Mouse (Mus musculus) urinary bladder, postnatal 4 days (tissue): ENCODE measurements around the gene Dyrk3.
"Not testable (repeated sequence)": the region's sequence is repeated elsewhere in the genome, so short reads cannot be mapped to it uniquely, and the experiment has no call there.

Experiments used
- DNase-seq, 2 experiments: peaks; one replicate each; pipeline ENCODE4 v3.0.0; 2021 to 2022; ENCODE audit warnings: low spot score in 2 of 2

Gene Dyrk3

GRCm38 (mm10) chr1:131155456-131155855, 17.3 kb upstream of the Dyrk3 start:
- DNase-seq, result no peak

GRCm38 (mm10) chr1:131153018-131153629, 15.0 kb upstream of the Dyrk3 start, which contains the start of gene Eif2d:
Gene Eif2d (plus strand): TSS chr1:131153181.
- DNase-seq, result peak; percentile 82 to 88

DNA sequence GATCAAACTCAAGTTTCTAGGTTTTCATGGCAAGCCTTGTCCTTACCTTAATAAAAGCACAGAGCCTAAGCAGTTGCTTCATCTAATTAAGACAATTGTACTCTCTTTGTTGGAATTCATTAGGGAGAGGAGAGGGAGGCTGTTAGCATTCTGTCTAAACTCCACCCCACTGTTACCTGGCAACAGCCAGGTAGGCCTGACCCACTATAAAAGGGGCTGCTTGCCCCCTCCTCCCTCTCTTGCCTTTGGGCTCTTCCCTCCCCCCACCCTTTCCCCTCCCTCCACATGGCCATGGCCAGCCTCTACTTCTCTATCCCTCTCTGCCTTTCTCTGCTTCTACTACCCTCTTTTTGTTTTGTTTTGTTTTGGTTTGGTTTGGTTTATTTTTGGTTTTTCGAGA, 11.4 kb upstream of the Dyrk3 start:
- no peak for DNase-seq

- no peak for DNase-seq
These were observed 8.1 kb upstream of the Dyrk3 start for GRCm38 (mm10) chr1:131146181-131146614.

GRCm38 (mm10) chr1:131145222-131145621, 7.1 kb upstream of the Dyrk3 start:
- DNase-seq, result not testable (repeated sequence)

DNA sequence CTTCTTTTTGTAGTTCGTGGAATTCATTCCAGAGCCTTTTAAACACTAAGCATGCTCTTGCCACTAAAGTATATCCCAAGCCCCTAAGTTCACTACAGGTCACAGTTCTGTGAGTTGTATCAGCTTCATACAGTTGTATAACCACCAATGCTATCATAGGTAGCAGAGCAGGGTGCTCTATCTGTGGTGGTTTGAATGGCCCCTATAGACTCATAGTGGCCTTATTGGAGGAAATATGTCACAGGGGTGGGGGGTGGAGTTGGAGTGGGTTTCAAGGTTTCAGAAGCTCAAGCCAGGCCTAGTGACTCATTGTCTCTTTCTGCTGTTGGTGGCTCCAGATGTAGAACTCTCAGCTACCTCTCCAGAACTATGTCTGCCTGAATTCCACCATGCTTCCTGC, 4.3 kb upstream of the Dyrk3 start:
- no peak for DNase-seq

DNA sequence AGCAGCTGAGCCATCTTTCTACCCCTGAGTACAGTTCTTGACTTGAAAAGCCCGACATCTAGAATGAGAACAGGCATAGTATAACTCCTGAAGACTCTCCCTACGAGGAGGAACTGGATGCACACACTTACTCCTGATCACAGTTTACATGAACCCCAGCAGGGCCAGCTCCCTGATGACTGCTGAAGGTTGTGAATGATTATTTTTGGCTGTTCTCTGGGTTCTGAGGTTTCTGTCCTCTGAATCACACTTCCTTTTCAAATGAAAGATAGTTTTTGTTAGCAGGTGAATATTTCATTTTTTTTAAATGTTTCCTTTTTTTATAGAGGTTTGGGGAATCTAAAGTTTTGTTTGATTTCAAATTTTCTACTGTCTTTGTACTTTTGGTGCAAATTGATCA, 3.3 kb upstream of the Dyrk3 start:
- DNase-seq, result no peak

DNA sequence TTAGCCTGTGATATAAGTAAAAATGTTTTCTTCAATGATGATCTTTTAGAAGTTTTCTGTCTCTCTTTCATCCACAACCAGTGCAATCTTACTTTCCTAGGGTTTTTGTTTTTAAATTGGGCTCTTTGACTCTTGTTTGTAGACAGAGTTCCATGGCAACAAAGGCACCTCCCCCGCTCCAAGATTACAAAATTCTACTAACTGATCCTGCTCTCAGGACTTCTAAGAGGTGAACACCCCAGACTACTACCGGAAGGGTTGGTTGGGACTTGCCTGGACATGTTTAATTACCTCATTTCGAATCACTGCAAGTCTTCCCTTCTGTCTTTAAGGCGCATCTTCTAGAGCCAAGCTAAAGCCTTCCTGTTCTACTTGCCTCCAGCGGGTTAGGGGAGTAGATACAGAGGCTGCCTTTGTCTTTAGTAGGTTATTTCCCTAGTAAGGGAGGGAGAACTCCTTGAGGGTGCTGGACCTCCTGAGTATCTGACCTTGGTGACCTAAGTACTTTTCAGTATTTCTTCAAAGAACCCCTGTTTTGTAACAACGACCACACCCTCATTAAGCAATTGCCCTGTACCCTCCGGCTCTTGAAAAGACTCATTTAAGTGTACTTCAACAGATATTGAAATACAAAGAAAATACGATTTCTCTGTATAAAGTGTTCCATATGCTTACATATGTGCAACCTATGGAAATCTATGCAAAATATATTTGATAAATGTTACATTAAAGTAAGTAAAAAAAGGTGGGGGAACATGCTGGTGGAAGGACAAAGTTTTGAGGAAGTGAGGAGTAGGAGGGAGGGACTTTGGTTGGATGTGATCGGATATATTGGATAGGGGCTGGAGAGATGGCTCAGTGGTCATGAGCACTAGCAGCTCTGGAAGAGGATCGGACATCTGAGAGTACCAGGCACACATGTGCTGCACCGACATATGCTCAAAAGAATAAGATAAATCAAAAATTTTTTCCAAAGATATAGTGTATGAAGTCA, 1.3 kb upstream of the Dyrk3 start:
- no peak for DNase-seq

DNA sequence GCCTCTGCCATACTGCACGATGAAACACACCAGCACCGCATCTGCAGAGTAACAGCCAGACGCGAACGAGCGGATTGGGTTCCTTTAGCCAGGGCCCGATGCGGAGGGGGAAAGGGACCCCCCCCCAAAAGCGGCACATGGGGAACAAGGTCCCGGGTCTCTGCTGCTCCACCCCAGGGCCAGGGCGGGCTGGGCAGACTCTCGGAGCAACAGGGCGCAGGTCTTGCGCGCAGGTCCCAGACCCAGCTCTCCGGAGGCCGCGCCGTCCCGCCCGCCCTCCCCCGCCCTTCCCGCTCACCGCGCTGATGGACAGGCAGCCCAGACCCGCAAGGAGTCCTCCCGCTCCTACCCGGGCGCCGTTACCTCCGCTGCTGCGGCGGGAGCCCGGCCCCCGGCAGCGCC, 422 bp downstream of the Dyrk3 start:
- DNase-seq, result no peak

DNA sequence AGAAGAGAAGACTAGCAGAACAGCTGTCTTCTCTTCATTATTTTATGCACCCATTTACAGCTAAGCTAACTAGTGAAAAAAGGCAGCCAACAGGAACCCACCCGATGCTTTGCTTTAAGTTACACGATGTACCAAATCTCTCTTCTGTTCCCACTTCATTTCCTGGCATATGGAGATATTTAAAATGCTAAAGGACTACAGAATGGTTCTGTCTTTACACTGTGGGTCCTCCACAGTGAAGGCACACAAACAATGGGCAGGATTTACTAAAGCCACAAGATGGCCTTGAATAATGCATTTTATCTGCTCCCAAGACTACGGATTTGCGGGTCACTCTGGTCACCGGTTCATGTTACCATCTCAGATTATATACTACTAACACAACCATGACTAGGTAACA, 1.0 kb downstream of the Dyrk3 start:
- no peak for DNase-seq

GRCm38 (mm10) chr1:131135960-131136629, 2.0 kb downstream of the Dyrk3 start:
- DNase-seq, result no peak

DNA sequence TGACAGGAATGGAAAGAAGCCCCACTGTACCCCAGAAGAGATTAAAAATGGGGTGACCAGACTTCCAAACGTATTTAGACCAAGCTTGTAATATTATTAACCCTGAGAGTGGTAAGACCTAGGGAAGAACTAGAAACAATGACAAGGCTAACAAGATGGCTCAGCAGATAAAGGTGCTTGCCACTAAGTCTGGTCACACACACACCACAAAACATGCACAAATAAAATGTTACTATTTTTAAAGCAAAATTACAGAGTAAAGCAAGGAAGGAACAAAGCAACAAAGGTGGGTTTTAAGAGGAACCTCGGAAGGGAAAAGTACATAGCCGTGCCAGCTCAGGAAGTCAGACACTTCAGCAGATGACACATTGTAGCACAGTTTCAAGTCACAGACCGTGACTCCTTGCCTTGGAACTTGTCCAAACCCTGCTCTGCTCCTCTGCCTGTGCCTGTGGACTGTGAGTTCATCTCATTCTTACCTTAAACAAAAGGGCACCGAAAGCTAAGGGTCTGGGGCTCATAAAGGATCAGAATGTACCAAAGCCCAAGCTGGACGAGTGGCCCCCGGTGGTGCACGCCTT, 3.1 kb downstream of the Dyrk3 start:
- DNase-seq, result no peak

- DNase-seq, result no peak
These were observed 3.9 kb downstream of the Dyrk3 start for GRCm38 (mm10) chr1:131134231-131134630.

GRCm38 (mm10) chr1:131125987-131126744, 12.0 kb downstream of the Dyrk3 start:
- no peak for DNase-seq

GRCm38 (mm10) chr1:131123522-131124265, 14.4 kb downstream of the Dyrk3 start:
- DNase-seq, result no peak

DNA sequence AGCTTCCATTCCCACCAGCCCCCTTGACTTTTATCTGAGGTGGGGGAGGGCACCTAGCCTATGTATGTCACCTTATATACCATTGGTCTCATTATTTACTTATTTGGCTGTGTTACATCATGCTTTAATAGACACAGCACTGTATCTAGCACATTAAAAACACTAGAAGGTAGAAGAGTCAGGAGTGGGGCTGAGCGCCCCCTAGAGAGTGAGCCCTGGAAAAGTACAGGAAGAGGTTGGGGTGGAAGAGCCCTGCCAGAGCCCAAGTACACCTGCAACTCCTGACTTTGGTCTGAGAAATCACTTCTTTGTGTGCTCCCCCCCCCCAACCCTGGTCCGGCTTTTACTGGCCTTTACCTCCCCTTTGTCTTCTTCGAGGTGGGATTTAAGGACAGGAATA, 16.2 kb downstream of the Dyrk3 start:
- no peak for DNase-seq

- no peak for DNase-seq
These were observed 19.1 kb downstream of the Dyrk3 start for GRCm38 (mm10) chr1:131119026-131119425.

GRCm38 (mm10) chr1:131118530-131118929, 19.6 kb downstream of the Dyrk3 start:
- no peak for DNase-seq

GRCm38 (mm10) chr1:131116430-131117011, 21.6 kb downstream of the Dyrk3 start:
- no peak for DNase-seq

GRCm38 (mm10) chr1:131115932-131116331, 22.2 kb downstream of the Dyrk3 start:
- DNase-seq, result no peak
